Mouse (Mus musculus): ENCODE data around the gene Ntm. TPM values are rescaled to one million over a fixed set of nuclear protein-coding genes. Genes with fewer than 3 reads are reported as not detected.

Ntm gene
- total and polyA plus RNA-seq, 3 experiments: not detected

- Histone ChIP-seq H3K9me3 (replicated peaks; ENCODE audit: insufficient read depth, low read length) (no peaks in the 10 kb centered on the region), H3K36me3 (ENCODE audit: control insufficient read depth in 1 of 2, insufficient read depth in 2 of 2, low read length in 2 of 2) (no peaks in the 10 kb centered on the region), H3K9ac (ENCODE audit: control insufficient read depth, low read depth, low read length, poor library complexity, severe bottlenecking) (no peak overlapping the region), H3K27me3 (ENCODE audit: control insufficient read depth in 1 of 2, insufficient read depth in 2 of 2, low read length in 2 of 2) (no peaks in the 10 kb centered on the region), H3K4me1 (ENCODE audit: control insufficient read depth in 1 of 2, insufficient read depth in 2 of 2, low read length in 2 of 2) (no peaks in the 10 kb centered on the region), H3K79me2 (ENCODE audit: control insufficient read depth, insufficient read depth, low read length, poor library complexity) (no peaks in the 10 kb centered on the region), H3K27ac (ENCODE audit: control insufficient read depth, low read depth, low read length) (no peak overlapping the region), H3K4me3 (ENCODE audit: control insufficient read depth in 1 of 2, insufficient read depth in 1 of 2, low read depth in 2 of 2, low read length in 2 of 2) (no peak overlapping the region)
- no peak for DNase-seq (ENCODE audit: low read depth, low spot score)
- TF ChIP-seq NRF1 (IDR thresholded peaks at IDR 0.05; ENCODE audit: insufficient read depth, low read depth, low read length, poor library complexity, severe bottlenecking): no peak
- no peak for TF ChIP-seq SIN3A (IDR thresholded peaks at IDR 0.05; ENCODE audit: low read length)
- TF ChIP-seq TCF12 (IDR thresholded peaks at IDR 0.05; ENCODE audit: low read depth, low read length): no peak
- no peak for TF ChIP-seq UBTF (IDR thresholded peaks at IDR 0.05; ENCODE audit: borderline replicate concordance, insufficient read depth, low read depth, low read length)
- TF ChIP-seq TAL1 (IDR thresholded peaks at IDR 0.05; ENCODE audit: low read length): no peak
- no peak for TF ChIP-seq GATA1 (IDR thresholded peaks at IDR 0.05; ENCODE audit: low read depth, low read length)
- no peak for TF ChIP-seq MAFK (IDR thresholded peaks at IDR 0.05; ENCODE audit: borderline replicate concordance, low read depth, low read length)
These were observed 98.1 kb downstream of the Ntm start for GRCm38 (mm10) chr9:29864886-29865285.

- Histone ChIP-seq H3K27me3 (ENCODE audit: control insufficient read depth in 1 of 2, insufficient read depth in 2 of 2, low read length in 2 of 2) (no peaks in the 10 kb centered on the region), H3K4me3 (ENCODE audit: control insufficient read depth in 1 of 2, insufficient read depth in 1 of 2, low read depth in 2 of 2, low read length in 2 of 2) (no peak overlapping the region), H3K36me3 (ENCODE audit: control insufficient read depth in 1 of 2, insufficient read depth in 2 of 2, low read length in 2 of 2) (no peaks in the 10 kb centered on the region), H3K27ac (ENCODE audit: control insufficient read depth, low read depth, low read length) (no peak overlapping the region), H3K4me1 (ENCODE audit: control insufficient read depth in 1 of 2, insufficient read depth in 2 of 2, low read length in 2 of 2) (no peaks in the 10 kb centered on the region), H3K9me3 (replicated peaks; ENCODE audit: insufficient read depth, low read length) (no peaks in the 10 kb centered on the region), H3K79me2 (ENCODE audit: control insufficient read depth, insufficient read depth, low read length, poor library complexity) (no peaks in the 10 kb centered on the region), H3K9ac (ENCODE audit: control insufficient read depth, low read depth, low read length, poor library complexity, severe bottlenecking) (no peak overlapping the region)
- TF ChIP-seq HCFC1 (IDR thresholded peaks at IDR 0.05; ENCODE audit: low read depth, low read length) (no peak), CHD2 (IDR thresholded peaks at IDR 0.05; ENCODE audit: low read length) (no peak), NELFE (IDR thresholded peaks at IDR 0.05; ENCODE audit: low read depth, low read length) (no peak), POLR2AphosphoS5 (IDR thresholded peaks at IDR 0.05; ENCODE audit: borderline replicate concordance, low read depth, low read length) (no peak), UBTF (IDR thresholded peaks at IDR 0.05; ENCODE audit: borderline replicate concordance, insufficient read depth, low read depth, low read length) (no peak), TAL1 (IDR thresholded peaks at IDR 0.05; ENCODE audit: low read length) (no peak), TCF12 (IDR thresholded peaks at IDR 0.05; ENCODE audit: low read depth, low read length) (no peak), EP300 (IDR thresholded peaks at IDR 0.05; ENCODE audit: low read depth in 1 of 2, low read length in 2 of 2) (no peak), POLR2AphosphoS2 (IDR thresholded peaks at IDR 0.05; ENCODE audit: low read length) (no peak), MYB (IDR thresholded peaks at IDR 0.05; ENCODE audit: low read depth, low read length) (no peak), USF2 (IDR thresholded peaks at IDR 0.05; ENCODE audit: borderline replicate concordance in 1 of 2, insufficient read depth in 1 of 2, low read depth in 1 of 2, low read length in 2 of 2) (no peak), SMC3 (IDR thresholded peaks at IDR 0.05; ENCODE audit: low read depth, low read length) (no peak), ELF1 (IDR thresholded peaks at IDR 0.05; ENCODE audit: low read depth, low read length) (no peak), TBP (IDR thresholded peaks at IDR 0.05; ENCODE audit: low read depth, low read length) (no peak), POLR2A (IDR thresholded peaks at IDR 0.05; ENCODE audit: control insufficient read depth in 1 of 2, insufficient read depth in 1 of 2, low read depth in 1 of 2, low read length in 2 of 2, poor library complexity in 1 of 2) (no peak), MXI1 (IDR thresholded peaks at IDR 0.05; ENCODE audit: low read depth, low read length) (no peak), CTCF (IDR thresholded peaks at IDR 0.05 in 2 of 3, conservative IDR thresholded peaks at IDR 0.05 in 1 of 3; ENCODE audit: control insufficient read depth in 1 of 3, insufficient read depth in 1 of 3, low read depth in 2 of 3, low read length in 3 of 3, poor library complexity in 1 of 3, severe bottlenecking in 1 of 3) (no peak), MAZ (IDR thresholded peaks at IDR 0.05; ENCODE audit: low read depth, low read length) (no peak)
- no peak for DNase-seq (ENCODE audit: low read depth, low spot score)
These were observed 100.5 kb downstream of the Ntm start for GRCm38 (mm10) chr9:29862408-29862807.

Data from MEL (cell line).